22 mouse cellular contexts compared by ENCODE assay signal in the genomic region with DNA sequence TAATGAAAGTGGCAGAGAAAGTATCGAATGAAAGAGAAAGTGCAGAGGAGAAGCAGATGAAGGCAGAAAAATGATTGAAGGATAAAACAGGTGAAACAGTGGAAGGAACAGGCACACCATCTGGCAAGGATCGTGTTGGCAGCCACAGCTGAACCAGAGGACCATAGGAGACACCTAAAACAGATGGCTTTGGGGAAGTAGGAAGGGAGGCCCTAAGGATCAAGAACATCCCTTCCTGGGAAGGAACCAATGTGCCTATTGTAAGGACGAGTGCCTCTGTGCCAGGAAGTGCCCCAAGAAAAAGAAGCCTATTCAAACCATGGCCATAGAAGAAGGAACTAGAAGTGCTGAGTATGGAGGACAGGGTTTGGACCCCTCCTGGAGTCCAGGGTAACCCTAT.
DNase-seq lines count a peak whose midpoint lies in the region; TF ChIP-seq lines count a peak whose summit lies in the region.
"Had no signal": no experiment of that assay in that cellular context is flagged by ENCODE, and none has a peak within 500 bp of the region (broad histone marks: within the 10 kb centered on the region; RNA-seq: fewer than 3 reads in every experiment).

No protein-coding gene starts in this region.

- intact Hi-C loops in left cerebral cortex, adult 2 months (cut with DNase I): no loop called here

- H3K27ac ChIP-seq in cerebellum, adult 2 months (ENCODE audit: insufficient read depth, low read length): no peak overlapping the region
- no peak overlapping the region for H3K27ac ChIP-seq in left cerebral cortex, adult 2 months
- H3K27ac ChIP-seq: forebrain, embryonic 10.5 days; forebrain, embryonic 13.5 days; gastrocnemius, adult 2 months; heart, embryonic 13.5 days; hindbrain, embryonic 14.5 days; hindbrain, postnatal 0 days had no signal

- 12% methylated on average over 3 of the region's 3 CpGs for WGBS in cerebellum, adult 2 months

- peak; percentile 13 to 28 for DNase-seq in cerebellum, adult 18-20 months
- DNase-seq in cerebellum, adult 11 months: no peak
- DNase-seq in cerebellum, adult 2 months: peak; percentile 19 to 51
- DNase-seq in cerebellum, adult 9-11 months: peak; percentile 43
- DNase-seq in cerebellum, postnatal 25 days: peak; percentile 23 to 40
- DNase-seq in left cerebral cortex, adult 2 months (ENCODE audit: extremely low spot score in 1 of 2, low spot score in 2 of 2): no peak
- DNase-seq in MN1 (ENCODE audit: low spot score): no peak
- DNase-seq in adrenal gland, postnatal 10 days: no peak
- DNase-seq: adrenal gland, adult 8-10 months; adrenal gland, postnatal 36 days; embryo, embryonic 11 days; gastrocnemius, adult 2 months; gastrocnemius, postnatal 14 days; heart, adult 18-20 months; heart, postnatal 14 days; heart, postnatal 4 days; kidney, adult 2 months had no signal

- H3K4me3 ChIP-seq in cerebellum, adult 2 months (replicated peaks; ENCODE audit: insufficient read depth, low read depth, low read length): no peak overlapping the region
- H3K4me3 ChIP-seq in left cerebral cortex, adult 2 months: no peak overlapping the region
- H3K4me3 ChIP-seq: forebrain, embryonic 10.5 days; forebrain, embryonic 13.5 days; gastrocnemius, adult 2 months; heart, embryonic 13.5 days had no signal

- no peaks in the 10 kb centered on the region for H3K4me1 ChIP-seq in cerebellum, adult 2 months (ENCODE audit: control insufficient read depth, insufficient read depth, low read length)
- H3K4me1 ChIP-seq: forebrain, embryonic 10.5 days; forebrain, embryonic 13.5 days; heart, embryonic 13.5 days had no signal

- no peak for TF ChIP-seq CTCF in cerebellum, adult 2 months (IDR thresholded peaks at IDR 0.05; ENCODE audit: borderline replicate concordance, insufficient read depth, low read depth, low read length)
- TF ChIP-seq CTCF in left cerebral cortex, adult 2 months (IDR thresholded peaks at IDR 0.05): no peak

- no peaks in the 10 kb centered on the region for H3K27me3 ChIP-seq in cerebellum, adult 2 months (ENCODE audit: control insufficient read depth, insufficient read depth, low read length)
- H3K27me3 ChIP-seq: forebrain, embryonic 13.5 days; heart, embryonic 13.5 days had no signal

- TF ChIP-seq POLR2A in cerebellum, adult 2 months (IDR thresholded peaks at IDR 0.05; ENCODE audit: borderline replicate concordance, insufficient read depth, low read length): no peak

Comparison
In these comparisons a context has a peak if more than half of its experiments do, and no peak if none do; other contexts are left out.
1. DNase-seq: peak in cerebellum, adult 18-20 months (2 of 2), cerebellum, adult 2 months (2 of 2), cerebellum, adult 9-11 months (single experiment) and cerebellum, postnatal 25 days (2 of 2); none in cerebellum, adult 11 months (single experiment), left cerebral cortex, adult 2 months (0 of 2), MN1 (single experiment) and adrenal gland, postnatal 10 days (single experiment).